Mouse (Mus musculus): ENCODE results near the gene Ccdc33. TPM values are rescaled to one million over a fixed set of nuclear protein-coding genes. Genes with fewer than 3 reads are reported as not detected.

Gene Ccdc33
- polyA plus RNA-seq, 1 experiment from 2014 or later, result 1.1 TPM

Other genes starting within 250 kb of the Ccdc33 start
- gene Ubl7, start 207.8 kb downstream of the Ccdc33 start, polyA plus RNA-seq (2015; fragmentation: Nextera tagmentation; extraction: Ambion mirVana), result 171 and 176 TPM in 2 replicates
- 3.4 and 3.6 TPM in 2 replicates for gene Sema7a, start 178.7 kb downstream of the Ccdc33 start, polyA plus RNA-seq (2015; fragmentation: Nextera tagmentation; extraction: Ambion mirVana)
- gene Cyp11a1, start 112.4 kb downstream of the Ccdc33 start, polyA plus RNA-seq (2015; fragmentation: Nextera tagmentation; extraction: Ambion mirVana), result 0.31 and 0.45 TPM in 2 replicates
- gene Stra6, start 55.0 kb downstream of the Ccdc33 start, polyA plus RNA-seq (2015; fragmentation: Nextera tagmentation; extraction: Ambion mirVana), result 8.7 and 10.8 TPM in 2 replicates
- 15.1 and 16.9 TPM in 2 replicates for gene Islr, start 85.5 kb upstream of the Ccdc33 start, polyA plus RNA-seq (2015; fragmentation: Nextera tagmentation; extraction: Ambion mirVana)
- gene Islr2, start 85.5 kb upstream of the Ccdc33 start, polyA plus RNA-seq (2015; fragmentation: Nextera tagmentation; extraction: Ambion mirVana), result 83.3 and 83.4 TPM in 2 replicates
- gene Pml, start 131.0 kb upstream of the Ccdc33 start, polyA plus RNA-seq (2015; fragmentation: Nextera tagmentation; extraction: Ambion mirVana), result 7.5 and 8.8 TPM in 2 replicates
- gene Stoml1, start 134.3 kb upstream of the Ccdc33 start, polyA plus RNA-seq (2015; fragmentation: Nextera tagmentation; extraction: Ambion mirVana), result 107 and 109 TPM in 2 replicates
- gene Loxl1, start 194.4 kb upstream of the Ccdc33 start, polyA plus RNA-seq (2015; fragmentation: Nextera tagmentation; extraction: Ambion mirVana), result 13.9 and 14.3 TPM in 2 replicates

Data from forebrain, embryonic 15.5 days (tissue).